Mouse (Mus musculus): ENCODE measurements at regions not wholly inside any gene's neighbourhood (a gene's known extent, or its start where the extent isn't known, plus 50 kb on each side); places are given as distances from the start of the nearest gene placed in this dataset.

DNA sequence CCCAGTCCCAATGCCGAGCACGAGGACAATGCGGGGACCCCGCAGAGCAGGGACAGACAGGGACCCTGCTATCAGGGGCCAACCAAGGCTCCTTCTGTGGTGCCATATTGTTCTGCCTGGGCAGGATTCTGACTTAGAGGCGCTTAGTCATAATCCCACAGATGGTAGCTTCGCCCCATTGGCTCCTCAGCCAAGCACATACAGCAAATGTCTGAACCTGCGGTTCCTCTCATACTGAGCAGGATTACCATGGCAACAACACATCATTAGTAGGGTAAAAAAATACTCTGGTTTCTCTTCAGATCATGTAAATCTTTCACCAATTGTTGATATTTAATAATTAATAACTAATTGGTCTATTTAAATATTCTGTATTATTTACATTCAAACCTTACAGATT, 2140.3 kb upstream of the Cdh20 start:
- DNase-seq (ENCODE audit: low spot score in 2 of 2), result peak; percentile 98 to 100

DNA sequence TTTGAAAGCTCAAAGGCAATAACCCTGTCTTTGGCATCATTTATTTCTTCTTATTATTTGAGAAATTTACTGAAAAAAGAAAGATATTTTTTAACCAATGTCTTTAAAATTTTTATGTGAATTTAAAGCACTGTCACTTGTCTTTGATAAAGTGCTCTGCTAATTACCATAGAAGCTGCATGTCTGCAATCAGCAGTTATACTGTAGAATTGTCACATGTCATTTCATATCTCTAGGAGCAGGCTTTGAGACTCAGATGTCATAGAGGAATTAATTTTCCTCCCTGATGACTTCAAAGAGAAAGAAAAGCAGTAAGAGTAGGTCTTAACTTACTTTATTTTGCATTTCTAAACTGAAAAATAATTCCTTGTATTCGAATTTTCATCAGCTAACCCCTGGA, 2123.9 kb upstream of the Cdh20 start:
- DNase-seq (ENCODE audit: low spot score in 2 of 2), result no peak

DNA sequence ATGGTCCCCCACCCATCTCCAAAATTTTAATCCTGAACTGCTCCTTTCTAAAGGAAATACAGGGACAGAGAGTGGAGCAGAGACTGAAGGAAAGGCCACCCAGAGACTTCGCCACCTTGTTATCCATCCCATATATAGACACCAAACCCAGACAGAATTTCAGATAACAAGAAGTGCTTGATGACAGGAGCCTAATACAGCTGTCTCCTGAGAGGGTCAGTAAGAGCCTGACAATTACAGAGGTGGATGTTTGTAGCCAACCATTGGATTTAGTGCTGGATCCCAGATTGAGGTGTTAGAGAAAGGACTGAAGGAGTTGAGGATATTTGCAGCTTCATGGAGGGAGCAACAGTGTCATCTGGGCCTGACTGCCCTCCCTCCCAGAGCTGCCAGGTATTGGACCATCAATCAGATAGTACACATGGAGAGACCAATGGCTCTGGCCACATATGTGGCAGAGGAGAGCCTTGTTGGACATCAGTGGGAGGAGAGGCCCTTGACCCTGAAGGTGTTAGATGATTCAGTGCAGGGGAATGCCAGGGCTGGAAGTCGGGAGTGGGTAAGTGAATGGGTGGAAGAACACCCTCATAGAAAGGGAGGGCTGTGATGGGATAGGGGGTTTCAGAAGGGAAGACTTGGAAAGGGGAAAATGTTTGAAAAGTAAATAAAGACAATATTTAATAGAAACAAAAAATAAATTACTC, 2080.8 kb upstream of the Cdh20 start:
- DNase-seq (ENCODE audit: low spot score in 2 of 2), result no peak

- no peak for DNase-seq (ENCODE audit: low spot score in 2 of 2)
Observed at GRCm38 (mm10) chr1:102716459-102716858, 2051.9 kb upstream of the Cdh20 start.

DNA sequence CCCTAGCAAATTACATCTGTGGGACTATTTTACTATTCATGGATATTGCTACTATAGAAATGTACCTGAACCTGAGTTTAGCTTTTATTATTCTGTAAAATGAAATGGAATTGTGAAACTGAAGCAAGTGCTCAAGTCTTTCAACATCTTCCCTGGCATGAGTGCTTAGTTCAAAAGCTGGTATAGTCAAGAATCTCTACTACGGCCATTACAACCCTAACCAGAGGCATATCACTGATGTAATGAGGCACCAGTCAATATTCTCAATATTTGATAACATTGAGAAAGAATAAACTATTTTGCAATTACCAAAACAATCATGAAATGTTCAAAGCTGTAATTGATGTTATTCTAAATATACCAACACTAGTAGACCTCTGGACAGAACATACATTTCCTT, 2034.3 kb upstream of the Cdh20 start:
- no peak for DNase-seq (ENCODE audit: low spot score in 2 of 2)

- DNase-seq (ENCODE audit: low spot score in 2 of 2), result no peak
Observed at GRCm38 (mm10) chr1:102735392-102735791, 2032.9 kb upstream of the Cdh20 start.

DNA sequence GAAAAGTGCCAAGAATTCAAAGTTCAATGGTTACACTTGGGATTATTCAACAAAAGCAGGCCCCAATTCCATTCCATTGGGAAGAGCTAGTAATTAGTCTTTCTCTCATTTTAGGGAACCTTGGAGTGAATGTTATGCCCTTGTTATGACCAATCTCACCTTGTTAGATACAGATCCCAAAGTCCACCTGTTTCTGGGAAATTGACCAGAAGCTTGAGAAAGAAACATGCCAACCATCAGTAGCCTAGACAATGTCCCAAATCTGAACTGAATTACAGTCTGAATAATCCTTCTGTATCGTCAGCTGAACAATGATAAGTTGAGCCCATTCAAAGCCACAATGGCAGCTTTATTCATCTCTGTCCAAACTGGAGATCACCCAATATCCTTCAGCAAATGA, 2010.4 kb upstream of the Cdh20 start:
- no peak for DNase-seq (ENCODE audit: low spot score in 2 of 2)
